Mouse (Mus musculus): ENCODE data around the gene D3Ertd254e. TPM values are rescaled to one million over a fixed set of nuclear protein-coding genes. Genes with fewer than 3 reads are reported as not detected.

Gene D3Ertd254e
- polyA plus RNA-seq, 1 experiment from 2014 or later: 4.8 TPM

Other genes starting within 250 kb of the D3Ertd254e start
- gene Dcun1d1, start 213.6 kb upstream of the D3Ertd254e start, polyA plus RNA-seq (2014; fragmentation: Nextera tagmentation; extraction: Ambion mirVana): 81.2 and 86.0 TPM in 2 replicates
- gene Mccc1, start 150.3 kb upstream of the D3Ertd254e start, polyA plus RNA-seq (2014; fragmentation: Nextera tagmentation; extraction: Ambion mirVana): 58.9 and 63.8 TPM in 2 replicates
- gene Ccdc144b, start 97.5 kb upstream of the D3Ertd254e start, polyA plus RNA-seq (2014; fragmentation: Nextera tagmentation; extraction: Ambion mirVana): 0.09 and 0.26 TPM in 2 replicates
- gene Acad9, start 85.0 kb upstream of the D3Ertd254e start, polyA plus RNA-seq (2014; fragmentation: Nextera tagmentation; extraction: Ambion mirVana): 83.1 and 88.3 TPM in 2 replicates
- not detected in 2 replicates for gene Qrfpr, start 71.3 kb downstream of the D3Ertd254e start, polyA plus RNA-seq (2014; fragmentation: Nextera tagmentation; extraction: Ambion mirVana)